Mouse (Mus musculus): ENCODE measurements around the gene Rims1.

The Rims1 gene

DNA sequence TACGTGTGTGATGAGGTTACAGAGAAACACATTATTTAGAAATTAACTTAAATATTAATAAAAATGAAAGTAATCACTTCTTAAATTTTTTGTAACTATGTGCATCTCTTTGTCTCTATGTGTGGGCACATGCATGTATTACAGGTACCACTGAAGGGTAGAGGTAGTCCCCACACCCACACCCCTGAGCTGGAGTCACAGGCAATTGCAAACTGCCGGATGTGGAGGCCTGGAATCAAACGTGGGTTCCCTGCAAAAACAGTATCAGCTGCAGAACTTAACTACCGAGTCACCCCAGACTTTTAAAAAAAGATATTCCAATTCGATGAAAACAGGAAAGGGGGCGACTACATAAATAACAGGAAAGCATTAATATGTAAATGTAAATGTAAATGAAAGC, 428.7 kb downstream of the Rims1 start:
- DNase-seq (ENCODE audit: low spot score in 2 of 2): no peak

DNA sequence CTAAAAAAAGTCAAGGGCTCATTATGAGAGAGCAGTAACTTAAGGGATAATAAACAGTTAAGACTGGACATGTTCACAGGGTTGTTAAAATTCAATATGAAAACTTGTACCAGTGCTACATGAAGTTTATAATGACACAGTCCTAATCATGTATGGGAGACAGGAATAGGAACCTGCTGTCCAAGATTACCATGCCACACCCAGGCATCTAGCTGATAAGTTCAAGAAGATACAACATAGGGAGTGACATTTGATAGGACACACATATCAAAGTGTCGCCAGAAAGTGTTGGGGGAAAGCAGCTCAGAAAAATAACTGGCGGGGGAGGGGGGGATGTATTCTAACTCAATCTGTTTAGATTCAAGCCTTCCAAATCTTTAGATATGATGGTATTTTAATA, 449.6 kb downstream of the Rims1 start:
- DNase-seq (ENCODE audit: low spot score in 2 of 2): no peak

DNA sequence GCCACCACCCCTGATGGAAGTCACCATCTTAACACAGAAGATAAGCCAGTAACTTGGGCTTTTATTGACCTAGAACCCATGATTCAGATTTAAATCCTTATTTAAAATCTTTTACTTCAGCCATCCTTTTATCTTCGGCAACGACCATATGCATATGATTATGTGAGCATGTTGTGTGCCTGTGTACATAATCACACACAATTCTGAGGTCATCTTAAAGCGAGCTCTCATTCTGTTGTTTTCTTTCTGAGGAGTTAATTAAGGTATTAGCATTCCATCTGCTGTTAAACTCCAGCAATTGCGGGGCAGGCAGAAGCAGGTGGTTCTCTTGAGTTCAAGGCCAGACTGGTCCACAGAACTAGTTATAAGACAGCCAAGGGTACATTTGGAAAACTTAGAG, 452.1 kb downstream of the Rims1 start:
- no peak for DNase-seq (ENCODE audit: low spot score in 2 of 2)

DNA sequence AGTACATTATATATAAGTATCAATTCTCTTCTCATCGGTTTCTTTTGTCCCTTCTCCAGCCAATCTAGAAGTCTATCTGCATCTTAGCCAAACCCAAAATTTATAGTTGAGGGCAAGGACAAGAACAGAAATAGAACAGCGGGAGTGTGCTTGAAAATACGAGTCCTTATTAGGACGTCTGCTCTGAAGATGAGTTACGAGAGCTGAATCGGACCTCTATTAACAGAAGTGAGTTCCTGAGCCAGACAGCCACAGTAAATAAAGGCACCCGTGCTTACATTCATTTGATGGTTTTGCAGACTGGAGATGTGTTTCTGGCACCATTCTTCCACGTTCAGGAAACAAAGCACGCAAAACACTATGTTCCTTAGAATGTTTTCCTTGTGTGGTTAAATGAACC, 466.9 kb downstream of the Rims1 start:
- no peak for DNase-seq (ENCODE audit: low spot score in 2 of 2)

DNA sequence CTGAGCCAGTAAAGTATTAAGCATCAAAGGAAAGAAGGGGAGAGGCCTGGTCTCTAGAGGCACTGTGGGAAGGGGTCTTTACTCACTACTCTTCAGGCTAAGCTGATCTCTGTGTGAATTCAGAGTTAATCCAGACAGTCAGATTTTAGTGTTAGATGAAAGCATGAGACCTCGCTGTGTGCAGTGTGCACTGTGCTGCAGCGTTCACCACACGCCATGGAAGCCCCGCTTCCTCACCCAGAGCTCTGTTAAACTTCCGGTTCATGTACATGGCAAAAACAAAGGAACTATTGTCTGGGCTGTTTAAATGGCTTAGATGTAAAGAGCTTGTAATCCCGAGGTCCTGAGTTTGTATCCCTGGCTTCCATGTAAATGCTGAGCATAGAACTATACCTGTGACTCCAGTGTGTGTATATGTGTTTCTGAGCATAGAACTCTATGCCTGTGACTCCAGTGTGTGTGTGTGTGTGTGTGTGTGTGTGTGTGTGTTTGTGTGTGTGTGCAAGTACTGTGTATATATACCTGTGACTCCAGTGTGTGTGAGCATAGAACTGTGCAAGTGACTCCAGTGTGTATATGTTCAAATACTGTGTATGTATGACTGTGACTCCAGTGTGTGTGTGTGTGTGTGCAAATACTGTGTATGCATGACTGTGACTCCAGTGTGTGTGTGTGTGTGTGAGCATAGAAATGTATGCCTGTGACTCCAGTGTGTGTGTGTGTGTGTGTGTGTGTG, 484.7 kb downstream of the Rims1 start:
- DNase-seq (ENCODE audit: low spot score in 2 of 2): no peak

DNA sequence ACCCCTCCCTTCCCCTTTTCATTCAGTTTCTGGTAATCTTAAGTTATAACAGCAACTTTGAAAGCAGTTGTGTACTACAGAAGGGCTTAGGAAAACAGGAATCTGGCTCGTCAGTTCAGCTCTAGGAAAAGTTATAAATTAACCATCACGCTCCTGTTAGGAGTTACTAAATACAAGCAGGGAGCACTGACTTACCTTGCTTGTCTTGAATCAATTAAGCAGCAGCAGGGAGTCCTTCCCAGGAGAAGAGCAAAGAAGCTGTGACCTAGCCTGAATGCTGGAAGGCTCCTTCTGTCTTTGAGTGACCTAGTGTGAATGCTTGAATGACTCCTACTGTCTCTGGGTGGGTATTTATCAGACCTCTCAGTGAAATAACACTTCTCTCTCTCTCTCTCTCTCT, 490.3 kb downstream of the Rims1 start:
- no peak for DNase-seq (ENCODE audit: low spot score in 2 of 2)

DNA sequence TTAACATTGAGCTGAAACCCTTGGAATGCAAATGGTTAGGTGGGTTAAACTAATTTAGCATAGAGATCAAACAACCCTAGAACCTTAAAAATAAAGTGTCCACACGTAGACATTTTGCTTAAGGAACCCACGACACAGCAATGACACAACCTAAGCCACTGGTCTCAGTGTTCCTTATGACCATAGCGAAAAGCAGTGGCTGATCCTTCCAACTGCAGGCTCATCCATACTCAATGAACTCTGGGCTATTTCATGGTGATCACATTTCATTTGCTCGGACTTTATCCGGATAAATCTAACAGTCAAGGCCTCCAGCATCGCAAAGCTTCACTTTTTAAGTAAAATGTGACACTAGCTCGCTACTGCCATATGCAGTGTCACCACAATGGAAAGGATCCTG, 494.3 kb downstream of the Rims1 start:
- DNase-seq (ENCODE audit: low spot score in 2 of 2): no peak

DNA sequence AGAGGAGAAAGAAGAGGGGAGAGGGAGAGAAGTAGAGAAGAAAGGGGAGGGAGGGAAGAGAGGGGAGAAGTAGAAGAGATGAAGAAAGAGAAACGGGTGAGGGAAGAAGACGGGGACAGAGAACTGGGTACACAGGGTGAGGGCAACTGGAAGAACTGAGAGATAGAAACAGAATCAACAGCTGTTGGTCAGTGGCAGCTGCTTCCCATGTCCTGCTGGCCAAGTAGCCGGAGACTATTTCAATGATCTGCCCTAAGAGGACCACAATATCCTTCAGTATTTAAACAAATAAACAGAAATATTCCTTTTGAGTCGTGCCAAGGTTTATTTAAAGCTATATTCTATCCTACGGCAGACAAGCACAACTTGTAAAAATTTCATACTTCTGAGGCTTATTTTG, 499.3 kb downstream of the Rims1 start:
- no peak for DNase-seq (ENCODE audit: low spot score in 2 of 2)

DNA sequence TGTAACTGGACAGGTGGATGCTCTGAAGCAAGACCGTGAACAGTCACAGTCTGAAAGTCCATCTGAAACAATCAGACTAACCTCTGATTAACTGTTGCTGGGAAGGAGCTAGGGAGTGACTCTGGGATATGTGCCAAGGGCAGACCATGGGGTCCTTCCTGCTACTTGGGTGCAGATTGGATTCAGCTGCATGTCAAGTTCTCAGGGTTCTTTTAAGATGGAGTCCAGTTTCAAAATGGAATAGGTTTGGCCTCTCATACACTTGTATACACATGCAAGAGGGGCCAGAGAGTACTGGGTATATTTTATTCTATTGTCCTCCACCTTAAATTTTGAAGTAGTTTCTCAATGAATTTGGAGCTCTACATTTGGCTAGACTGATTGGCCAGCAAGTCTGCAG, 499.9 kb downstream of the Rims1 start:
- DNase-seq (ENCODE audit: low spot score in 2 of 2): no peak

DNA sequence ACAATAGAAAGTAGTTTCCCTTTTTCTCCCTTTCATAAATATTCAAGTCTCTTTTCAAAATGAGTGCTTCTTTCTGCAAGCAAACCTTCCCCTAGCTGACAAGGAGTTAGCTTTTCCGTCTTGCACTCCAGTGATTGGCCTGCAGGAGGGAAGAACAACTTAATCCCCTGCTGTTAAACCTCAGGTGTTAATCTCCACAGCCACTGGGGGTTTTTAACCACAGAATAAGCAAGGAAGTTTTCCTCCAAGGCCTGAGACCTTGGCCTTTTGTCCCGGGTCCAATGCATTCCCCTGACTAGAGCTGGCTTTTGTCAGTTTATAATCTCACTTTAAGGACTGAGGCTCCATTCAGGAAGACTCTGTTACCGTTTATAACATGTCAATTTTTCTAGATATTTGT, 511.8 kb downstream of the Rims1 start:
- DNase-seq (ENCODE audit: low spot score in 2 of 2): no peak

DNA sequence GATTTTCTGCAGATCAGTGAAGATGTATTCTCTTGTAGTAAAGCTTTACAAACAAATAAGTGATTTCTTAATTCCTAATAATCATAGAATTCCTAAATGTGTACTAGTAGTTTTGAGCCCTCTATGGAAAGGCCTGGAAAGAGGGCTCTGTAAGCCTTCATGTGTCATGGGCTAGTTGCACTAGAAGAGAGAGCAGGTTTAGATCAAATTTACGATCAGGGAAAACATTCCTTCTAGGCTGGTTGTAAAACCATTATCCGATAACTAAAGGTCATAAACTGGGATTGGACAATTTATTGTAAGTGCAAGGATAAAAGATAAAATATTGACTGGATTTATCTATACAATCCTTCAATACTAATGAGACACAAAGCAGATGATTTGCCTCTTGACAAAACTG, 512.5 kb downstream of the Rims1 start:
- DNase-seq (ENCODE audit: low spot score in 2 of 2): no peak

DNA sequence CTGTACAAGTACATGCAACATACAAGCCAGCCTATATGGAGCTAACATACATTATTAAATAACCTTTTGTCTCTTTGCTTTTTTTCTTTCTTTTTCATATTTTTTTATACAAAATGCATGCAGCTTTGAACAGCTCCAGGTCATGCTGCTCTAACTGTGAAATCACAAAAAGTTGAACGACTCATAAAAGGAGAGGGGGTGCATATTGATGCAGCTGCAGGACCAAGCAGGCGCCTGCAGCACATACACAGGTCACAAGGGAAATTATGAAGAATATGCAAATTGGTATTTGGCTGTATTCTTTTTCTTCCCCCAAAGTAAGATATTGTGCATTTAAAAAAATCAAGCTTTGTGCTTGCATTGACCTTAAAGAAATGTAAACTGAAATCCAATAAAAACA, 519.0 kb downstream of the Rims1 start:
- no peak for DNase-seq (ENCODE audit: low spot score in 2 of 2)

DNA sequence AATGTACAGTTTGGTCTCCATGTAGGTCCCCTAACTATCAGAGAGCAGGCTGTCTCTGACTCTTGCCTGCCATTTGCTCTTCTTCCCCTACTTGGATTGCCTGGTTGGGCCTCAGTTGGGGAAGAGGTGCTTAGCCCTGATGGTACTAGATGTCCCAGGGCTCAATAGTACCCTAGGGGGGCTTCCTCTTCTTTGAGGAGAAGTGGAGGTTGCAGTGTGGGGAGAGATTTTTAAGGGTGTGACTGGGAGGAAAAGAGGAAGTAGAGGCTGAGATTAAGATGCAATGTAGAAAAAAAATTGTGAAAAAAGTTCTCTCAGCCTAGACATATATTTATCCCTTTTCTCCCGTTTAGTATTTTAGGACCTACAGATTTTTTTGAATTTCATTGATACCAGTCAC, 525.8 kb downstream of the Rims1 start:
- no peak for DNase-seq (ENCODE audit: low spot score in 2 of 2)

DNA sequence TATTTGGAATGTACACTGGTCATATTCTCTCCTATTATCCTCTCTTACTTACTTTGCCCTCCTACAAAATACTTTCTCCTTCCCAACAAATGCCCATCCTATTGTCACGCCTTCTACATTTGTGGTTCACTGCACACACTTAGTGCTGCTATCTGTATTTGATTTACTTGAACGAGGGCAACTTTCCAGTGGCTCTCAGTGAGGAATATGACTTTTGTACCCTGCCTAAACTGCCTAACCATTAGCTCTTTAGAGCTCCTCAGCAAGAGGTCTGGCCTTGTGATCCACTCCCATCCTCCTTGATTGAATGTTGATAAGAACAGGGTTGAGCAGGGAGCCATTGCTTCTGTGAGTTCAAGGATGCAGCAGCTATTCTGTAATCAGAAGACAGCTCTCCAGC, 531.7 kb downstream of the Rims1 start:
- DNase-seq (ENCODE audit: low spot score in 2 of 2): no peak

DNA sequence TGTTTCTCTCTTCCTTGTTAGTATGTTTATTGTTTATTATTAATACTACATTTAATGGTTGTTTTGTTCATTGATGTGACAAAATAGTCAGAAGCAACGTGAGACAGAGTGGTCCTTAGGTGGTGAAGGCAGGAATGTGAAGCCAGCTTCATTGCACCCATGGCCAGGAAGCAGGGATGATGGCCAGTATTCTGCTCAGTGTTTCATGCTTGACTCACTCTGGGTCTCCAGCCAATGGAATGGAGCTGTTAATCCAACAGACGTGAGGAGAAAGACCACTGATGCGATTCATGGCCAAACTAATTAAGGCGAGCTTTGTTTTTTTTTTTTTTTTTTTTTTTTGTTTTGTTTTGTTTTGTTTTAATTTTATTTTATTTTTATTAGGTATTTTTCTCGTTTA, 535.7 kb downstream of the Rims1 start:
- no peak for DNase-seq (ENCODE audit: low spot score in 2 of 2)

DNA sequence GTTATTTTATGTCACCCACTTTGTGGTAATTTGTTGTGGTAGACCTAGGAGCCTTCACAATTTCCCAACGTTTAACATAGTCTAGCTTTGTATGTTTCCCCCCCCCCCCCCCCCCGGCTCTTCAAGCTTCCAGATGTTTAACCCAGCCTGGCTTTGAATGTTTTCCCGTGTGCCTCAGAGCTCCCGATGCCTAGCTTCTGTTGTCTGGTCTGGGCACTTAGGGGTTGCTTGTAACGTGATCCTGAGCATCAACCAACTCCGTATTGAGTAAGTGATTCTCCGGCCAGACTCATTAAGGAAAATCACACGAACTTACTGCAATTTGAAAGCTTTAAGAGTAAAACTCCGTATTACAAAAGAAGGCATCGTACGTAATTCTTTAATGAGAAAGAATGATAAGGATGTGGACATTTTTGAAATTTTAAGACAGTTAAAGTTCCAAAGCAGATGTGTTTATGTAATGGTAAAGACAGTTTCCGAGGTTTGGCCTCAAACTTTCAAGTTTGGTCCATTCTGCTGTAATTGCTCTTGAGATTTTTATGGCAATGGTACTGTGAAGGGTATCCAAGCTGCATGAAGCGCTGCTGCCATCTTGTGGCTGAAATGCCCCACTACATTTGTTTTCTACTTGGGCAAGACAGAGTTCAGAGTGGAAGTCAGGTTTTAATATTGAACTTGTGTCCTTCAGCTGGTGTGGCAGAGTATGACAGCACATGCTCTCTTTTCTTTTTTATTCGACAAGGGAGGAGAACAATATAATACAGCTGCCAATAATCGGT, 537.0 kb downstream of the Rims1 start:
- peak in 1 of 2 experiments; percentile 35 for DNase-seq (ENCODE audit: low spot score in 2 of 2)

DNA sequence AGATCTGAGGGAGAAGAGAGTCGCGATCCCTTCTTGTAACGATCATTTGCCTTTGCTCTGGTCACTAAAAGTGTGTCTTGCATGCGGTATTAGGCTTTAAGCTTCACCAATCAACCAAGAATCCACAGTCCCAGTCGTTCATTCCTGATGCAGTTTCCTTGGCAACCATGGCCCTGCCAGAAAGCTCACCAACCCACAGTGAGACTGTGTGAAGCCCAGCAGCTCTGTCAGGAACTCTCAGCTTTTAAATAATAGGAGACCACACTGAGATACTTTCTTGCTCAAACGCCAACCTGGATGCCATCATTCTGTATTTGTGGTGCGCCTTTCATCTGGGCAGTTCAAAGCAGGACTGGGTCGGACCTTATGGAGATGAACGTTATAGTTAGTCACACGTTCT, 539.3 kb downstream of the Rims1 start:
- DNase-seq (ENCODE audit: low spot score in 2 of 2): no peak

DNA sequence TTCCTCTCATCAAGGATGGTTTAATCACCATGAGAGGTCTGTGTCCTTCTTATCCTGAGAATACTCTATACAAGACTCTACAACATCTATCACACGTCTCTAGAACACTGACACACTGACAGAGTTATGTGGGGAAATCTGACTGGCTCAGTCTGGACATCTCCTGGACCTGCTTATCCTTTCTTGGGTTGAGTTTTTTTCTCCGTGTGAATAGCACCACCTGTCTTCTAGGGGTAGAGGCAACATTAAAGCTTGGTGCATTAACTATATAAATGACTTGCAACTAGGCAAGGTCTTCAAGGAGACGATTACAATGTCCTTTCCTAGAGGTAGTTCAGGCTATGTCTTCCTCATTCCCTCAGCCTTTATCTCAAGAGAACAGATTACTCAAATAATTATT, 540.3 kb downstream of the Rims1 start:
- no peak for DNase-seq (ENCODE audit: low spot score in 2 of 2)

DNA sequence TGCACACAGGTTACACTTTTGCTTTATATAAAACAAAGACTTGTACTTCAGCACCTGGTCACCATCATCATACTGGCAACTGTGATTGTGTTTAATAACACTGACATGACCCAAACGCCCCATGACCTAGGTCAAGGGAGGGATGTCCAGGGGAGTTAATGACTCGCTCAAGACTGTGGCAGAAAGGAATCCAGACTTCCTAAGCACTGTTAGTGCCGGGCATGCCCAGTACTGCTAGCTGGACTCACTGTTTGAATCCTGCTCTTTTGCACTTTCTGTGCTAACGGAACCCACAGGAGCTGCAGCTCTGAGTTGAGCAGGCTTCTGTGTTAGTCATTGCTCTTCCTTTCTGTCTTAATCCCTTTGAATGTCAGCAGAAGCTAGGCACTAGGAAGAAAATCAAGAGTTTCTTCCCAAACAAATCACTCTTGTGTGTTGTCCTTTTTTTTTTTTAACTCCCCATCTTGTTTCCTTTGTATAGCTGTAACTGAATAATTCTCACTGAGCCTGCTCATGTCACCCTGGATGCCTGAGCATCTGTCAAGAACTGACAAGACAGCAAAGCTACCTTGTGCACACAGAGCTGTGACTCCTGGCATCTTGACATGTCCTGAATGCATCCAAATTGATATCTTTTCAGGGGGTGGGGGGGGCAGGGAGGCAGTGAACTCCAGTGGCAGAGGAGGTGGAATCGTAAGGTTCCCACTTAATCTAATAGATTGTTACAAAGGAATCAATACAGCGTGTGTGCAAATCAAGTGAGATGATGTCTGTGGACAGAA, 543.4 kb downstream of the Rims1 start:
- DNase-seq (ENCODE audit: low spot score in 2 of 2): no peak

DNA sequence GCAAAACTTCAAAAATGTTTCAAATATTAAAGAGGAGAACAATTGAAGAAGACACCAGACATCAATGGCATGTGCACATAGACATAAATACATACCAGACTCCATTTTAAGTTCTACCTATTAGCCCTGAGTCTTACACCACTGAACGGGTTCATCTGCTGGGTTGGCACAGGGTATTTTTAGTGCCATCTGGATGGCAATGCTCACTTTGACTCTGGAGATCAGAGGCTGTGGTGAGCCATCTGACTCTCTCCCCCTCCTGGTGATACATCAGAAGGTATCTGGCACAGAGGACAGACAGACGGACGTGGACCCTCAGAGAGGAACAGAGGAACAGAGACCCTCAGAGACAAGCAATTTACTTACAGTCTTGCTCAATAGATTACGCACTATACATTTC, 544.1 kb downstream of the Rims1 start:
- no peak for DNase-seq (ENCODE audit: low spot score in 2 of 2)

DNA sequence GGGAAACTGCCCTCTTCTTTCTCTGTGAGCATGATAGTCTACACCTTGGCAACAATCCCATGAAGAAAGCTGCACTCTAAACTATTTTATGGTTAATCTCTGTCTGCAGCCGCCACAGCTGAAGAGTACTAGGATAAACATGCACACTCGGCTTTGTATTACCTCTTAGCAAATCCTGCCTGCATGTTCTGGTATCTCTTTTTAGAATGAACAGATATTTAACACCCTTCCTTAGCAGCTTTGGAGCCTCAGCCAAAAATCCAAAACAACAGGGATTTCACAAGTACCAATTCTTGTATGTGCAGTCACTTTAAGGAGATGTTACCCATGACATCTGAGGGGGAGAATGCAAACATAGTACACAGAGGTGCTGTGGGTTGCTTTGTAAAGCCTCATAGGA, 545.5 kb downstream of the Rims1 start:
- DNase-seq (ENCODE audit: low spot score in 2 of 2): no peak

DNA sequence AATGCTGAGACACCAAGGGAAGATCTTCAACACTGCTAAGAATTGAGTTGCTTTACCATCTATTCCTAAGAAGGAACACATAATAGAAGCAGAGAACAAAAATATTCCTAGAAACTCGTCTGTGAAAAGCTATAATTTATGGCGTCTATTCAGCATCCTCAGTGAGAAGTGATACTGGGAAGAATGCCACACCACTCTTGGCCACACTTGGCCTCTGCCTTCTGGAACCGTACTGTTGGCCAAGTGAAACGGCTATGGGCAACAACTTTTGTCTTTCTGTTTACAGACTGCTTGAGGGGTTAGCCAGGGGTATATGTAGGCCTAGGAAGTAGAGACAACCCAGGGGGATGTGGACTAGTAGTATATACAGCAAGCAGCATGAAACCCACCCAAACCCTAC, 547.4 kb downstream of the Rims1 start:
- DNase-seq (ENCODE audit: low spot score in 2 of 2): no peak

DNA sequence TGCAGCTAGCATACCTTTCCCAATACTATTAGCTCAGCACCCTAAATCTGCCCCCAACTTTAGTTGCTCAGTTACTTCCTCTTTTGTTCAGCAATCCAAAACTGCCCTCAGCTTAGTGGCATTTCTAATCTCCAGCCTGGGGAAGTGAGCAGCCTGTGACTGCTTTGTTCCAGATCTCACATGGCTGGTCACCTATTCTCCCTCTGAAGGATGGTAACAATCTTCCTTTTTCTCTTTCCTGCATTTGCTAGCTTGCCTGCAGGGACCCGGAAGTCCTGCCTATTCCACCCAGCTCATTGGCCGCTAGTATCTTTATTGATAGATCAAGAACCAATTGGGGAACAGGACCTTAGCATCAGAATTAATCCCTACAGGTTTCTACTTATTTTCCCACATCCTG, 551.5 kb downstream of the Rims1 start:
- no peak for DNase-seq (ENCODE audit: low spot score in 2 of 2)
